In genomic region chr8:126583018-126583417, GRCm38 (mm10) we compare ENCODE assay signal across 8 mouse cellular contexts. TPM values are rescaled to one million over a fixed set of nuclear protein-coding genes. Genes with fewer than 3 reads are reported as not detected.
DNase-seq lines count a peak whose midpoint lies in the region; ATAC-seq and TF ChIP-seq lines count a peak whose summit lies in the region.

No protein-coding gene starts in this region.

- no peak for TF ChIP-seq CTCF in kidney, postnatal 0 days (IDR thresholded peaks at IDR 0.05; ENCODE audit: low read depth)
- no peak for TF ChIP-seq CTCF in liver, postnatal 0 days (IDR thresholded peaks at IDR 0.05; ENCODE audit: low read depth)

- TF ChIP-seq EP300 in liver, postnatal 0 days (IDR thresholded peaks at IDR 0.05; ENCODE audit: low read depth), result no peak

- H3K9me3 ChIP-seq in kidney, postnatal 0 days (replicated peaks; ENCODE audit: low read length), result no peaks in the 10 kb centered on the region
- no peaks in the 10 kb centered on the region; the same call in 1 of the 2 replicates for H3K9me3 ChIP-seq in embryonic facial prominence, embryonic 10.5 days
- H3K9me3 ChIP-seq in heart, embryonic 13.5 days, result no peaks in the 10 kb centered on the region
- no peaks in the 10 kb centered on the region for H3K9me3 ChIP-seq in liver, postnatal 0 days (ENCODE audit: low read length)

- H3K4me1 ChIP-seq in kidney, postnatal 0 days (replicated peaks; ENCODE audit: insufficient read depth, low read length), result peaks cover 22% of the 10 kb centered on the region
- H3K4me1 ChIP-seq in embryonic facial prominence, embryonic 10.5 days, result peaks cover 52% of the 10 kb centered on the region
- peaks cover 56% of the 10 kb centered on the region for H3K4me1 ChIP-seq in heart, embryonic 13.5 days
- H3K4me1 ChIP-seq in liver, postnatal 0 days (ENCODE audit: insufficient read depth), result peaks cover 49% of the 10 kb centered on the region

- peak overlapping the region; percentile 99; the same call in 1 of the 2 replicates for H3K4me2 ChIP-seq in kidney, postnatal 0 days (ENCODE audit: low read length)
- peak overlapping the region; percentile 96 for H3K4me2 ChIP-seq in heart, embryonic 13.5 days
- H3K4me2 ChIP-seq in liver, postnatal 0 days (ENCODE audit: low read depth, low read length), result peak overlapping the region; percentile 90; the same call in 1 of the 2 replicates

- H3K9ac ChIP-seq in kidney, postnatal 0 days (ENCODE audit: low read depth, low read length), result no peak overlapping the region
- peak overlapping the region; percentile 95 for H3K9ac ChIP-seq in heart, embryonic 13.5 days
- peak overlapping the region; percentile 46; the same call in 1 of the 2 replicates for H3K9ac ChIP-seq in liver, postnatal 0 days (replicated peaks)

- H3K36me3 ChIP-seq in kidney, postnatal 0 days (ENCODE audit: insufficient read depth, low read length), result peaks cover 12% of the 10 kb centered on the region; the same call in 1 of the 2 replicates
- peaks cover 24% of the 10 kb centered on the region for H3K36me3 ChIP-seq in embryonic facial prominence, embryonic 10.5 days (replicated peaks)
- peaks cover 33% of the 10 kb centered on the region for H3K36me3 ChIP-seq in heart, embryonic 13.5 days
- peaks cover 16% of the 10 kb centered on the region for H3K36me3 ChIP-seq in liver, postnatal 0 days (replicated peaks; ENCODE audit: insufficient read depth, low read length)

- peak; percentile 9 for DNase-seq in kidney, postnatal 0 days (ENCODE audit: low spot score)
- DNase-seq in kidney, postnatal 10 days, result no peak
- DNase-seq in embryonic facial prominence, embryonic 10.5 days (ENCODE audit: low spot score), result no peak
- DNase-seq in liver, postnatal 0 days, result no peak
- DNase-seq in ovary, postnatal 10 days (ENCODE audit: low spot score), result no peak
- DNase-seq in embryo, embryonic 10.5 days (ENCODE audit: low spot score), result no peak

- H3K27ac ChIP-seq in kidney, postnatal 0 days, result peak overlapping the region; percentile 48; the same call in 1 of the 2 replicates
- peak overlapping the region; percentile 98 for H3K27ac ChIP-seq in embryonic facial prominence, embryonic 10.5 days (replicated peaks)
- peak overlapping the region; percentile 100 for H3K27ac ChIP-seq in heart, embryonic 13.5 days (replicated peaks)
- H3K27ac ChIP-seq in liver, postnatal 0 days (ENCODE audit: low read depth), result peak overlapping the region; percentile 95

- no peak for ATAC-seq in kidney, postnatal 0 days (replicated peaks; ENCODE audit: low FRiP score, low read depth)
- ATAC-seq in heart, embryonic 13.5 days (ENCODE audit: extremely low read depth, insufficient number of reproducible peaks, low FRiP score, low TSS enrichment), result no peak
- no peak for ATAC-seq in liver, postnatal 0 days
- no peak for ATAC-seq in megakaryocyte-erythroid progenitor cell, adult 5-6 weeks (replicated peaks; ENCODE audit: low FRiP score, low TSS enrichment, poor library complexity, severe bottlenecking)

- H3K4me3 ChIP-seq in kidney, postnatal 0 days (replicated peaks; ENCODE audit: low read depth, low read length), result no peak overlapping the region
- peak overlapping the region; percentile 78; the same call in 1 of the 2 replicates for H3K4me3 ChIP-seq in embryonic facial prominence, embryonic 10.5 days
- H3K4me3 ChIP-seq in heart, embryonic 13.5 days, result no peak overlapping the region
- no peak overlapping the region for H3K4me3 ChIP-seq in liver, postnatal 0 days (ENCODE audit: low read depth, low read length)

- no peaks in the 10 kb centered on the region for H3K27me3 ChIP-seq in kidney, postnatal 0 days (ENCODE audit: insufficient read depth, low read length)
- no peaks in the 10 kb centered on the region for H3K27me3 ChIP-seq in embryonic facial prominence, embryonic 10.5 days (replicated peaks; ENCODE audit: low read depth, poor library complexity, severe bottlenecking)
- H3K27me3 ChIP-seq in heart, embryonic 13.5 days (replicated peaks), result no peaks in the 10 kb centered on the region
- no peaks in the 10 kb centered on the region for H3K27me3 ChIP-seq in liver, postnatal 0 days (ENCODE audit: insufficient read depth, low read length)

- WGBS in kidney, postnatal 0 days, result 42% methylated on average over 2 of the region's 2 CpGs
- 28% methylated on average over 2 of the region's 2 CpGs for WGBS in embryonic facial prominence, embryonic 10.5 days
- WGBS in heart, embryonic 13.5 days, result 25% methylated on average over 2 of the region's 2 CpGs
- 41% methylated on average over 2 of the region's 2 CpGs for WGBS in liver, postnatal 0 days (ENCODE audit: insufficient replicate concordance)

RNA-seq across cellular contexts. Expression of gene Irf2bp2, which starts 10.8 kb away (rescaled TPM):
- 15.6 and 16.2 TPM in 2 replicates for polyA plus RNA-seq in kidney, postnatal 0 days (2015; fragmentation: Nextera tagmentation; extraction: Ambion mirVana)
- polyA plus RNA-seq in embryonic facial prominence, embryonic 10.5 days (2016; fragmentation: Nextera tagmentation; extraction: Ambion mirVana), result 4.5 and 5.4 TPM in 2 replicates
- 6.5 and 7.5 TPM in 2 replicates for polyA plus RNA-seq in heart, embryonic 13.5 days (2015; fragmentation: Nextera tagmentation; extraction: Ambion mirVana)
- 5.0 and 6.2 TPM in 2 replicates for polyA plus RNA-seq in liver, postnatal 0 days (2015; fragmentation: Nextera tagmentation; extraction: Ambion mirVana)
- 45.8 and 54.3 TPM in 2 replicates for total RNA-seq in megakaryocyte-erythroid progenitor cell, adult 5-6 weeks (2014; fragmentation: Nextera tagmentation)
- 44.1 and 56.8 TPM in 2 replicates for total RNA-seq in megakaryocyte-erythroid progenitor cell, adult 5-6 weeks (2017)

Comparison
In these comparisons a context has a peak if more than half of its experiments do, and no peak if none do; other contexts are left out.
1. H3K27ac ChIP-seq: peak in every context shown above with its lines; median percentile 100 in heart, embryonic 13.5 days; 98 in embryonic facial prominence, embryonic 10.5 days; 95 in liver, postnatal 0 days; 48 in kidney, postnatal 0 days.